Mouse (Mus musculus): Measurements from ENCODE around the gene Ppfia1. TPM values are rescaled to one million over a fixed set of nuclear protein-coding genes. Genes with fewer than 3 reads are reported as not detected.

The Ppfia1 gene
- polyA plus RNA-seq, 1 experiment from 2014 or later: 23.0 TPM

GRCm38 (mm10) chr7:144521927-144522326, 31.6 kb downstream of the Ppfia1 start:
- no peak for ATAC-seq
- WGBS: 93% methylated on average over 2 of the region's 2 CpGs
- no peaks in the 10 kb centered on the region for H3K4me1 ChIP-seq (ENCODE audit: control insufficient read depth, insufficient read depth, low read length)
- no peak overlapping the region for H3K9ac ChIP-seq (ENCODE audit: low read length)
- DNase-seq (ENCODE audit: low spot score): no peak
- H3K27ac ChIP-seq (ENCODE audit: low read depth, low read length): no peak overlapping the region
- no peaks in the 10 kb centered on the region for H3K9me3 ChIP-seq (replicated peaks; ENCODE audit: control insufficient read depth, low read length)
- H3K4me3 ChIP-seq (ENCODE audit: low read depth, low read length): no peak overlapping the region
- H3K27me3 ChIP-seq (replicated peaks; ENCODE audit: control insufficient read depth, insufficient read depth, low read length): no peaks in the 10 kb centered on the region
- peaks cover 32% of the 10 kb centered on the region for H3K36me3 ChIP-seq (ENCODE audit: control insufficient read depth, insufficient read depth, low read length)
- no peak overlapping the region for H3K4me2 ChIP-seq (ENCODE audit: low read length)

DNA sequence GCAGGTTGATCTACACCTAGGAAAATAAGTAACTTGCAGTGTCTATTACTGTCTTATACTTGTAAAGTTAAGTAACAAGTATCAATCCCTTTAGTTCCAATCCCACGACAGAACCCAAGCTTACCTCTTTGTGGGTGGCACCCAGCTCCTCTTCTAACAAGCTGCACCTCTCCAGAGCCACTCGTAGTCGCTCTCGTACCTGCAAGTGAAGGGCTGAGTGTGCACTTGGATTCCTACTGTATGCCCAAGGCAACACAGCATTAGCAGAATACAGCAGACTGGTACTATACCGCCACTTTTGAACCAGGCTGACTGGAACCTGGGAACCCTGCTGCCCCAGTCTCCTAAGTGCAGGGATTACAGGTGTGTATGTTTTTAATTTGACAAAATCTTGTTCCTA, 33.7 kb downstream of the Ppfia1 start:
- Histone ChIP-seq H3K27me3 (replicated peaks; ENCODE audit: control insufficient read depth, insufficient read depth, low read length) (no peaks in the 10 kb centered on the region), H3K9me3 (replicated peaks; ENCODE audit: control insufficient read depth, low read length) (no peaks in the 10 kb centered on the region), H3K4me2 (ENCODE audit: low read length) (no peak overlapping the region), H3K4me3 (ENCODE audit: low read depth, low read length) (no peak overlapping the region), H3K36me3 (ENCODE audit: control insufficient read depth, insufficient read depth, low read length) (peaks cover 50% of the 10 kb centered on the region), H3K27ac (ENCODE audit: low read depth, low read length) (no peak overlapping the region), H3K9ac (ENCODE audit: low read length) (no peak overlapping the region), H3K4me1 (ENCODE audit: control insufficient read depth, insufficient read depth, low read length) (no peaks in the 10 kb centered on the region)
- no peak for DNase-seq (ENCODE audit: low spot score)
- ATAC-seq: no peak
- whole genome bisulfite sequencing: 93% methylated on average over 5 of the region's 5 CpGs

DNA sequence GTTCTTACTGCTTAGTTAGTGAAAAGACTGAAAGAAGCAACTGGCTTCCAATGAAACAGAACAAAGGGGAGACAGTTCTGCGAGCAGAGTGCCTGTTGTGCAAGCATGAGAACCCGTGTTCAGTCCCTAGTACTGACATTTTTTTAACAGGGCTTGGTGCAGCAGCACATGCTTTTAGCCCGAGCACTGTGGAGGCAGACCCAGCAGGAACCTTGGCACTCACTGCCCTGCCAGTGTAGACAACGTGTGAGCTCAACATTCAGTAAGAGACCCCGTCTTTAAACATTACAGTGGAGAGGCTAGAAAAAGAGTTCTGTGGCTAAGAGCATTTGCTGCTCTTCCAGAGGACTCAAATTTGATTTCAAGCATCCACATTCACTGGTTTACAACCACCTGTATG, 36.8 kb downstream of the Ppfia1 start:
- Histone ChIP-seq H3K27ac (ENCODE audit: low read depth, low read length) (no peak overlapping the region), H3K4me1 (ENCODE audit: control insufficient read depth, insufficient read depth, low read length) (no peaks in the 10 kb centered on the region), H3K4me2 (ENCODE audit: low read length) (no peak overlapping the region), H3K27me3 (replicated peaks; ENCODE audit: control insufficient read depth, insufficient read depth, low read length) (no peaks in the 10 kb centered on the region), H3K9ac (ENCODE audit: low read length) (no peak overlapping the region), H3K36me3 (ENCODE audit: control insufficient read depth, insufficient read depth, low read length) (peaks cover 79% of the 10 kb centered on the region), H3K9me3 (replicated peaks; ENCODE audit: control insufficient read depth, low read length) (no peaks in the 10 kb centered on the region), H3K4me3 (ENCODE audit: low read depth, low read length) (no peak overlapping the region)
- 79% methylated on average over 5 of the region's 5 CpGs for WGBS
- ATAC-seq: no peak
- DNase-seq (ENCODE audit: low spot score): no peak

- ATAC-seq: no peak
- Histone ChIP-seq H3K9me3 (replicated peaks; ENCODE audit: control insufficient read depth, low read length) (no peaks in the 10 kb centered on the region), H3K4me3 (ENCODE audit: low read depth, low read length) (no peak overlapping the region), H3K9ac (ENCODE audit: low read length) (no peak overlapping the region), H3K4me1 (ENCODE audit: control insufficient read depth, insufficient read depth, low read length) (no peaks in the 10 kb centered on the region), H3K4me2 (ENCODE audit: low read length) (no peak overlapping the region), H3K27ac (ENCODE audit: low read depth, low read length) (no peak overlapping the region), H3K36me3 (ENCODE audit: control insufficient read depth, insufficient read depth, low read length) (peaks cover 94% of the 10 kb centered on the region), H3K27me3 (replicated peaks; ENCODE audit: control insufficient read depth, insufficient read depth, low read length) (no peaks in the 10 kb centered on the region)
- 98% methylated on average over 4 of the region's 4 CpGs for WGBS
- DNase-seq (ENCODE audit: low spot score): no peak
Observed at GRCm38 (mm10) chr7:144509090-144509489, 44.4 kb downstream of the Ppfia1 start.

- H3K27ac ChIP-seq (ENCODE audit: low read depth, low read length): no peak overlapping the region
- WGBS: 100% methylated on average over 1 of the region's 1 CpGs
- H3K27me3 ChIP-seq (replicated peaks; ENCODE audit: control insufficient read depth, insufficient read depth, low read length): no peaks in the 10 kb centered on the region
- H3K4me2 ChIP-seq (ENCODE audit: low read length): no peak overlapping the region
- H3K4me3 ChIP-seq (ENCODE audit: low read depth, low read length): no peak overlapping the region
- no peak for ATAC-seq
- H3K9me3 ChIP-seq (replicated peaks; ENCODE audit: control insufficient read depth, low read length): no peaks in the 10 kb centered on the region
- H3K4me1 ChIP-seq (ENCODE audit: control insufficient read depth, insufficient read depth, low read length): no peaks in the 10 kb centered on the region
- no peak for DNase-seq (ENCODE audit: low spot score)
- H3K36me3 ChIP-seq (ENCODE audit: control insufficient read depth, insufficient read depth, low read length): peaks cover 96% of the 10 kb centered on the region
- no peak overlapping the region for H3K9ac ChIP-seq (ENCODE audit: low read length)
Observed at GRCm38 (mm10) chr7:144506807-144507206, 46.7 kb downstream of the Ppfia1 start.

GRCm38 (mm10) chr7:144503959-144504358, 49.6 kb downstream of the Ppfia1 start:
- WGBS: 84% methylated on average over 4 of the region's 4 CpGs
- Histone ChIP-seq H3K9me3 (replicated peaks; ENCODE audit: control insufficient read depth, low read length) (no peaks in the 10 kb centered on the region), H3K27me3 (replicated peaks; ENCODE audit: control insufficient read depth, insufficient read depth, low read length) (no peaks in the 10 kb centered on the region), H3K27ac (ENCODE audit: low read depth, low read length) (no peak overlapping the region), H3K4me1 (ENCODE audit: control insufficient read depth, insufficient read depth, low read length) (no peaks in the 10 kb centered on the region), H3K36me3 (ENCODE audit: control insufficient read depth, insufficient read depth, low read length) (peaks cover 88% of the 10 kb centered on the region), H3K9ac (ENCODE audit: low read length) (no peak overlapping the region), H3K4me3 (ENCODE audit: low read depth, low read length) (no peak overlapping the region), H3K4me2 (ENCODE audit: low read length) (no peak overlapping the region)
- ATAC-seq (no peak), DNase-seq (ENCODE audit: low spot score) (no peak)

DNA sequence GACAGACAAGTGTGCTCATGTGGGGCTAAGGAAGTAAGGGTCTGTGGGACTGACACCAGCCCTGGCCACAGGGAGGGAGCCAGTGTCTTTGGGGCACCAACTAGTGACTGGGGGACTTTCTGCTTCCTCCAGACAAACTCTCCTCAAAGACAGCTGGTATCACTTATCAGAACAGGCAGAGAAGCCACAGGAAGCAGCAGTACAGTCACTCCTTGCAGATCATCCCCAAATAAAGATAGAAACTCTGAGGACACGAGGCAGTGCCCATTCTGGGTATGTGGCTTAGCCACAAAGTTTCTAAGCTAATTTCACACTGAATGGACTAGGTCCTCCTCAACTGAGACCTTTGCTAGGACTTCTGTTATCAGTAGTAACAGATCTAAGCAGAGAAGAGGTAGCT, 60.6 kb downstream of the Ppfia1 start:
- no peak overlapping the region for H3K4me3 ChIP-seq (ENCODE audit: low read depth, low read length)
- no peaks in the 10 kb centered on the region for H3K4me1 ChIP-seq (ENCODE audit: control insufficient read depth, insufficient read depth, low read length)
- no peaks in the 10 kb centered on the region for H3K9me3 ChIP-seq (replicated peaks; ENCODE audit: control insufficient read depth, low read length)
- DNase-seq (ENCODE audit: low spot score) (no peak), ATAC-seq (no peak)
- H3K9ac ChIP-seq (ENCODE audit: low read length): no peak overlapping the region
- H3K36me3 ChIP-seq (ENCODE audit: control insufficient read depth, insufficient read depth, low read length): peaks cover 94% of the 10 kb centered on the region
- 89% methylated on average over 1 of the region's 1 CpGs for WGBS
- H3K27ac ChIP-seq (ENCODE audit: low read depth, low read length): no peak overlapping the region
- no peaks in the 10 kb centered on the region for H3K27me3 ChIP-seq (replicated peaks; ENCODE audit: control insufficient read depth, insufficient read depth, low read length)
- H3K4me2 ChIP-seq (ENCODE audit: low read length): no peak overlapping the region

- DNase-seq (ENCODE audit: low spot score) (no peak), ATAC-seq (no peak)
- no peak overlapping the region for H3K4me3 ChIP-seq (ENCODE audit: low read depth, low read length)
- no peak overlapping the region for H3K27ac ChIP-seq (ENCODE audit: low read depth, low read length)
- H3K27me3 ChIP-seq (replicated peaks; ENCODE audit: control insufficient read depth, insufficient read depth, low read length): no peaks in the 10 kb centered on the region
- WGBS: 91% methylated on average over 8 of the region's 8 CpGs
- H3K9me3 ChIP-seq (replicated peaks; ENCODE audit: control insufficient read depth, low read length): no peaks in the 10 kb centered on the region
- H3K4me1 ChIP-seq (ENCODE audit: control insufficient read depth, insufficient read depth, low read length): no peaks in the 10 kb centered on the region
- H3K36me3 ChIP-seq (ENCODE audit: control insufficient read depth, insufficient read depth, low read length): peaks cover 83% of the 10 kb centered on the region
- H3K9ac ChIP-seq (ENCODE audit: low read length): no peak overlapping the region
- no peak overlapping the region for H3K4me2 ChIP-seq (ENCODE audit: low read length)
Observed at GRCm38 (mm10) chr7:144490201-144490873, 63.2 kb downstream of the Ppfia1 start.

DNA sequence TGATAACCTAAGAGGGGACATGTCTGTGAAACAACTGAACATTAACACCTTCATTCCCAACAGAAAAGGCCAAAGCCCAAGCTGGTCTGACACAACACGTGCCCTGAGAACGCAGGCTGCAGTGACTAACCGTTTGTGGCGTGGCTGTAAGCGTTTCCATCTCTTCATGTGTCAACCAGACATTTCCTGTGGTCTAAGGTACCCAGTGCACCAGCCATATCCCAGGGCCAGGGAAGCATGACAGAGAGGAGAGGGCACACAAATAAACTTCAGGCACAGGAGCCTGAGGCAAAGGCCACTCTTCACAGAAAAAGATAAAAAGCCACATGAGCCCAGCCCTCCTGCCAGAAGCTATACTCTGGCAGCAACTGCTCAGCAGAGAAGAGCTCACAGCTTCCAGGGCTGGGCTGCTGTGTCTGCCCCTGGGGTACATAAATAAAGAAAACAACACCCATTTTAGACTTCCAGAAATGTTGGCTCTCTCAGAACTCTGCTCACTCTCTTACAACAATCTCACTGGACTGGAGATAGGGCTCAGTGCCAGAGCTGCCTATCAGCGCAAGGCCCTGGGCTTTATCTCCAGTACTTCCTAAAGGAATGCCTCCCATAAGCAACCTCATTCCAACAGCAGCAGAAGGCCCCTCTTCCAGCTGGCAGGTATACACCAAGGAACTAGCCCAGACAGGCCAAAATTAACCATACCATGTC, 64.3 kb downstream of the Ppfia1 start:
- no peaks in the 10 kb centered on the region for H3K4me1 ChIP-seq (ENCODE audit: control insufficient read depth, insufficient read depth, low read length)
- peaks cover 84% of the 10 kb centered on the region for H3K36me3 ChIP-seq (ENCODE audit: control insufficient read depth, insufficient read depth, low read length)
- no peak overlapping the region for H3K4me2 ChIP-seq (ENCODE audit: low read length)
- no peaks in the 10 kb centered on the region for H3K27me3 ChIP-seq (replicated peaks; ENCODE audit: control insufficient read depth, insufficient read depth, low read length)
- H3K27ac ChIP-seq (ENCODE audit: low read depth, low read length): no peak overlapping the region
- H3K4me3 ChIP-seq (ENCODE audit: low read depth, low read length): no peak overlapping the region
- no peak overlapping the region for H3K9ac ChIP-seq (ENCODE audit: low read length)
- H3K9me3 ChIP-seq (replicated peaks; ENCODE audit: control insufficient read depth, low read length): no peaks in the 10 kb centered on the region
- ATAC-seq (no peak), DNase-seq (ENCODE audit: low spot score) (no peak)
- WGBS: 93% methylated on average over 6 of the region's 6 CpGs
